ENCODE assay signal across 8 mouse cellular contexts in genomic region chr8:109738049-109738380, GRCm38 (mm10). TPM values are rescaled to one million over a fixed set of nuclear protein-coding genes. Genes with fewer than 3 reads are reported as not detected.
A peak's percentile ranks its signal among the peaks of the same experiment; 100 is the strongest.
DNase-seq lines count a peak whose midpoint lies in the region; ATAC-seq and TF ChIP-seq lines count a peak whose summit lies in the region.

No protein-coding gene starts in this region.

- H3K9ac ChIP-seq in heart, embryonic 11.5 days (ENCODE audit: low read depth, low read length) = no peak overlapping the region; the same call in 1 of the 2 replicates
- H3K9ac ChIP-seq in liver, postnatal 0 days (replicated peaks) = peak overlapping the region; percentile 96; the same call in 1 of the 2 replicates

- H3K27me3 ChIP-seq in heart, embryonic 11.5 days (ENCODE audit: control insufficient read depth, insufficient read depth, low read length) = no peaks in the 10 kb centered on the region
- H3K27me3 ChIP-seq in E14TG2a.4 (ENCODE audit: insufficient read depth, low read length) = no peaks in the 10 kb centered on the region
- no peaks in the 10 kb centered on the region for H3K27me3 ChIP-seq in hindbrain, embryonic 10.5 days (ENCODE audit: insufficient read depth, poor library complexity, severe bottlenecking)
- H3K27me3 ChIP-seq in liver, postnatal 0 days (ENCODE audit: insufficient read depth, low read length) = no peaks in the 10 kb centered on the region

- no peak for TF ChIP-seq CTCF in E14TG2a.4 (conservative IDR thresholded peaks at IDR 0.05; ENCODE audit: low read length)
- no peak for TF ChIP-seq CTCF in liver, postnatal 0 days (IDR thresholded peaks at IDR 0.05; ENCODE audit: low read depth)

- ATAC-seq in heart, embryonic 11.5 days (replicated peaks; ENCODE audit: insufficient number of reproducible peaks, low FRiP score, low TSS enrichment) = no peak
- no peak for ATAC-seq in liver, postnatal 0 days

- peak overlapping the region; percentile 83 for H3K4me2 ChIP-seq in heart, embryonic 11.5 days
- H3K4me2 ChIP-seq in liver, postnatal 0 days (ENCODE audit: low read depth, low read length) = peak overlapping the region; percentile 89

- no peaks in the 10 kb centered on the region for H3K9me3 ChIP-seq in heart, embryonic 11.5 days (replicated peaks; ENCODE audit: control insufficient read depth, low read length)
- peaks cover 14% of the 10 kb centered on the region for H3K9me3 ChIP-seq in E14TG2a.4 (ENCODE audit: low read length)
- no peaks in the 10 kb centered on the region for H3K9me3 ChIP-seq in hindbrain, embryonic 10.5 days
- no peaks in the 10 kb centered on the region for H3K9me3 ChIP-seq in liver, postnatal 0 days (ENCODE audit: low read length)

- H3K4me1 ChIP-seq in heart, embryonic 11.5 days (ENCODE audit: control insufficient read depth, insufficient read depth, low read length) = peaks cover 8% of the 10 kb centered on the region
- peaks cover 20% of the 10 kb centered on the region for H3K4me1 ChIP-seq in E14TG2a.4 (replicated peaks; ENCODE audit: low read depth, low read length)
- H3K4me1 ChIP-seq in hindbrain, embryonic 10.5 days (replicated peaks) = peaks cover 15% of the 10 kb centered on the region
- peaks cover 10% of the 10 kb centered on the region for H3K4me1 ChIP-seq in liver, postnatal 0 days (ENCODE audit: insufficient read depth)

- WGBS in heart, embryonic 11.5 days (ENCODE audit: insufficient replicate concordance) = 88% methylated on average over 1 of the region's 1 CpGs
- WGBS in hindbrain, embryonic 10.5 days = 94% methylated on average over 1 of the region's 1 CpGs
- WGBS in liver, postnatal 0 days (ENCODE audit: insufficient replicate concordance) = 82% methylated on average over 1 of the region's 1 CpGs

- no peak for TF ChIP-seq EP300 in liver, postnatal 0 days (IDR thresholded peaks at IDR 0.05; ENCODE audit: low read depth)

- H3K4me3 ChIP-seq in heart, embryonic 11.5 days (ENCODE audit: low read depth, low read length) = peak overlapping the region; percentile 80
- H3K4me3 ChIP-seq in E14TG2a.4 (replicated peaks; ENCODE audit: low read length) = peak overlapping the region; percentile 89
- H3K4me3 ChIP-seq in hindbrain, embryonic 10.5 days = peak overlapping the region; percentile 98
- peak overlapping the region; percentile 99 for H3K4me3 ChIP-seq in liver, postnatal 0 days (ENCODE audit: low read depth, low read length)

- peaks cover 4% of the 10 kb centered on the region for H3K36me3 ChIP-seq in heart, embryonic 11.5 days (ENCODE audit: control insufficient read depth, insufficient read depth, low read length)
- peaks cover 15% of the 10 kb centered on the region for H3K36me3 ChIP-seq in E14TG2a.4 (ENCODE audit: insufficient read depth, low read length)
- H3K36me3 ChIP-seq in hindbrain, embryonic 10.5 days = peaks cover 23% of the 10 kb centered on the region
- H3K36me3 ChIP-seq in liver, postnatal 0 days (replicated peaks; ENCODE audit: insufficient read depth, low read length) = peaks cover 6% of the 10 kb centered on the region

- intact Hi-C loops in heart, postnatal 36 days (cut with DNase I) = no loop called here

- no peak overlapping the region for H3K27ac ChIP-seq in heart, embryonic 11.5 days (ENCODE audit: low read depth, low read length)
- H3K27ac ChIP-seq in hindbrain, embryonic 10.5 days = peak overlapping the region; percentile 96
- H3K27ac ChIP-seq in liver, postnatal 0 days (ENCODE audit: low read depth) = no peak overlapping the region

- DNase-seq in heart, postnatal 36 days = no peak
- DNase-seq in hindbrain, embryonic 10.5 days (ENCODE audit: low spot score) = no peak
- no peak for DNase-seq in liver, postnatal 0 days
- DNase-seq in layer of hippocampus, postnatal 10 days (ENCODE audit: low spot score in 2 of 2) = no peak
- DNase-seq in left cerebral cortex, adult 9 months (ENCODE audit: low spot score in 2 of 2) = no peak
- DNase-seq in thymus, postnatal 4 days = no peak

RNA-seq across cellular contexts. Expression of gene Atxn1l, which starts 0.5 kb away (rescaled TPM):
- polyA plus RNA-seq in heart, embryonic 11.5 days (2014; fragmentation: Nextera tagmentation; extraction: Ambion mirVana) = 5.4 and 5.5 TPM in 2 replicates
- 10 to 100 TPM; 21.0 to 24.2 TPM for total RNA-seq in heart, postnatal 36 days (2021)
- polyA plus RNA-seq in hindbrain, embryonic 10.5 days (2016; fragmentation: Nextera tagmentation; extraction: Ambion mirVana) = 6.2 and 7.4 TPM in 2 replicates
- 1.7 and 1.8 TPM in 2 replicates for polyA plus RNA-seq in liver, postnatal 0 days (2015; fragmentation: Nextera tagmentation; extraction: Ambion mirVana)
- total RNA-seq in layer of hippocampus, postnatal 10 days (2021) = 10 to 100 TPM; 40.8 to 41.1 TPM

RNA-seq across cellular contexts. Expression of gene Zfp821, which starts 32.7 kb away (rescaled TPM):
- polyA plus RNA-seq in heart, embryonic 11.5 days (2014; fragmentation: Nextera tagmentation; extraction: Ambion mirVana) = 17.0 and 19.6 TPM in 2 replicates
- 1 to 10 TPM; 6.9 TPM for total RNA-seq in heart, postnatal 36 days (2021)
- 39.3 and 50.3 TPM in 2 replicates for polyA plus RNA-seq in hindbrain, embryonic 10.5 days (2016; fragmentation: Nextera tagmentation; extraction: Ambion mirVana)
- polyA plus RNA-seq in liver, postnatal 0 days (2015; fragmentation: Nextera tagmentation; extraction: Ambion mirVana) = 3.1 and 3.7 TPM in 2 replicates
- 10 to 100 TPM; 63.7 to 65.0 TPM for total RNA-seq in layer of hippocampus, postnatal 10 days (2021)

RNA-seq across cellular contexts. Expression of gene Ap1g1, which starts 40.3 kb away (rescaled TPM):
- polyA plus RNA-seq in heart, embryonic 11.5 days (2014; fragmentation: Nextera tagmentation; extraction: Ambion mirVana) = 22.1 and 35.4 TPM in 2 replicates
- 10 to 100 TPM; 37.7 to 38.9 TPM for total RNA-seq in heart, postnatal 36 days (2021)
- 44.8 and 45.3 TPM in 2 replicates for polyA plus RNA-seq in hindbrain, embryonic 10.5 days (2016; fragmentation: Nextera tagmentation; extraction: Ambion mirVana)
- 13.3 and 14.0 TPM in 2 replicates for polyA plus RNA-seq in liver, postnatal 0 days (2015; fragmentation: Nextera tagmentation; extraction: Ambion mirVana)
- 10 to 100 TPM; 80.2 to 96.9 TPM for total RNA-seq in layer of hippocampus, postnatal 10 days (2021)

RNA-seq across cellular contexts. Expression of gene Ist1, which starts 45.0 kb away (rescaled TPM):
- polyA plus RNA-seq in heart, embryonic 11.5 days (2014; fragmentation: Nextera tagmentation; extraction: Ambion mirVana) = 89.6 and 106 TPM in 2 replicates
- 10 to 100 TPM; 40.5 to 42.8 TPM for total RNA-seq in heart, postnatal 36 days (2021)
- 138 and 156 TPM in 2 replicates for polyA plus RNA-seq in hindbrain, embryonic 10.5 days (2016; fragmentation: Nextera tagmentation; extraction: Ambion mirVana)
- 36.1 and 38.3 TPM in 2 replicates for polyA plus RNA-seq in liver, postnatal 0 days (2015; fragmentation: Nextera tagmentation; extraction: Ambion mirVana)
- 100 to 1,000 TPM in 1 of 2 experiments, 10 to 100 TPM in 1; 95.8 to 103 TPM for total RNA-seq in layer of hippocampus, postnatal 10 days (2021)
